Mouse (Mus musculus) hindbrain, embryonic 15.5 days (tissue): ENCODE measurements around the gene Cfc1. TPM values are rescaled to one million over a fixed set of nuclear protein-coding genes. Genes with fewer than 3 reads are reported as not detected.

Experiments used
- ATAC-seq: fragments of 200-750 bp; cut with Nextera tagmentation; 2 replicates; pipeline ENCODE4 v1.8.0; 2017; ENCODE audit warnings: low read depth, moderate number of reproducible peaks, moderate TSS enrichment; ENCODE audit not compliant: low FRiP score
- H3K27ac ChIP-seq: fragments of 300-500 bp; sonication (generic); replicated peaks from 2 replicates; pipeline ENCODE4 v1.5.1; 2015; ENCODE audit warnings: mild to moderate bottlenecking, inconsistent platforms
- H3K27me3 ChIP-seq: fragments of 300-500 bp; sonication (generic); 2 replicates; pipeline ENCODE4 v1.6.1; 2015; ENCODE audit warnings: control low read depth, inconsistent platforms
- H3K36me3 ChIP-seq: fragments of 300-500 bp; sonication (generic); 2 replicates; pipeline ENCODE4 v1.6.1; 2015; ENCODE audit warnings: control low read depth, inconsistent platforms
- H3K4me1 ChIP-seq: fragments of 300-500 bp; sonication (generic); replicated peaks from 2 replicates; pipeline ENCODE4 v1.6.1; 2015; ENCODE audit warnings: control low read depth, inconsistent platforms
- H3K4me2 ChIP-seq: fragments of 300-500 bp; sonication (generic); 2 replicates; pipeline ENCODE4 v1.6.1; 2015; ENCODE audit warnings: moderate library complexity, mild to moderate bottlenecking, inconsistent platforms
- H3K4me3 ChIP-seq: fragments of 300-500 bp; sonication (generic); 2 replicates; pipeline ENCODE4 v1.5.1; 2015; ENCODE audit warnings: mild to moderate bottlenecking, inconsistent platforms
- H3K9ac ChIP-seq: fragments of 300-500 bp; sonication (generic); 2 replicates; pipeline ENCODE4 v1.6.1; 2015; ENCODE audit warnings: inconsistent platforms
- H3K9me3 ChIP-seq: fragments of 300-500 bp; sonication (generic); 2 replicates; pipeline ENCODE4 v1.6.1; 2016; ENCODE audit warnings: control low read depth, inconsistent platforms
- WGBS: fragments of 180-500 bp; shearing (Covaris S2); methylation state at CpG from one replicate; pipeline ENCODE4 v1.1.7; 2015; 5-methylcytosine and 5-hydroxymethylcytosine counted together
- polyA plus RNA-seq: library from polyadenylated mRNA; unstranded; fragments of >200 nt; fragmentation: Nextera tagmentation; extraction: Ambion mirVana; gene quantifications from 2 replicates; pipeline ENCODE4 v1.2.1, GENCODE M21; 2015

The Cfc1 gene
- polyA plus RNA-seq, 1 experiment from 2014 or later, result 0.14 TPM

GRCm38 (mm10) chr1:34560843-34561242, 25.4 kb downstream of the Cfc1 start, which contains the start of gene Prss40:
Gene Prss40, minus strand, starts transcription at chr1:34560943.
- H3K27me3 ChIP-seq, result no peaks in the 10 kb centered on the region
- no peak for ATAC-seq
- no peaks in the 10 kb centered on the region for H3K36me3 ChIP-seq
- H3K4me2 ChIP-seq, result no peak within 1 kb of the TSS
- no peak within 1 kb of the TSS for H3K4me3 ChIP-seq
- H3K27ac ChIP-seq, result no peak within 1 kb of the TSS
- H3K4me1 ChIP-seq, result no peaks in the 10 kb centered on the region
- WGBS, result 85% methylated on average over 15 of the region's 15 CpGs
- H3K9ac ChIP-seq, result no peak within 1 kb of the TSS
- no peaks in the 10 kb centered on the region for H3K9me3 ChIP-seq

GRCm38 (mm10) chr1:34564383-34565045, 29.1 kb downstream of the Cfc1 start:
- Histone ChIP-seq H3K4me2 (no peak overlapping the region), H3K9me3 (no peaks in the 10 kb centered on the region), H3K4me1 (no peaks in the 10 kb centered on the region), H3K9ac (no peak overlapping the region), H3K27me3 (no peaks in the 10 kb centered on the region), H3K4me3 (no peak overlapping the region), H3K36me3 (no peaks in the 10 kb centered on the region), H3K27ac (no peak overlapping the region)
- ATAC-seq, result no peak
- 84% methylated on average over 8 of the region's 8 CpGs for WGBS

GRCm38 (mm10) chr1:34568120-34568519, 32.7 kb downstream of the Cfc1 start:
- ATAC-seq, result no peak

GRCm38 (mm10) chr1:34569876-34570275, 34.4 kb downstream of the Cfc1 start:
- Histone ChIP-seq H3K4me3 (no peak overlapping the region), H3K27ac (no peak overlapping the region), H3K4me2 (no peak overlapping the region), H3K9ac (no peak overlapping the region), H3K27me3 (no peaks in the 10 kb centered on the region), H3K4me1 (no peaks in the 10 kb centered on the region), H3K36me3 (no peaks in the 10 kb centered on the region), H3K9me3 (no peaks in the 10 kb centered on the region)
- 92% methylated on average over 2 of the region's 2 CpGs for WGBS
- no peak for ATAC-seq

More at GRCm38 (mm10) chr1:34568120-34568519, 32.7 kb downstream of the Cfc1 start:
- WGBS, result 97% methylated on average over 2 of the region's 2 CpGs
- Histone ChIP-seq H3K4me3 (no peak overlapping the region), H3K4me1 (no peaks in the 10 kb centered on the region), H3K9ac (no peak overlapping the region), H3K9me3 (no peaks in the 10 kb centered on the region), H3K27ac (no peak overlapping the region), H3K27me3 (no peaks in the 10 kb centered on the region), H3K4me2 (no peak overlapping the region), H3K36me3 (no peaks in the 10 kb centered on the region)

- Histone ChIP-seq H3K27me3 (no peaks in the 10 kb centered on the region), H3K9me3 (no peaks in the 10 kb centered on the region), H3K4me3 (no peak overlapping the region), H3K9ac (no peak overlapping the region), H3K36me3 (no peaks in the 10 kb centered on the region), H3K27ac (no peak overlapping the region), H3K4me1 (no peaks in the 10 kb centered on the region), H3K4me2 (no peak overlapping the region)
- ATAC-seq, result no peak
- WGBS, result 66% methylated on average over 6 of the region's 6 CpGs
Measured at GRCm38 (mm10) chr1:34571431-34571830, 36.0 kb downstream of the Cfc1 start.

- ATAC-seq, result no peak
- H3K4me3 ChIP-seq, result no peak overlapping the region
- 78% methylated on average over 6 of the region's 6 CpGs for WGBS
- no peak overlapping the region for H3K4me2 ChIP-seq
- H3K27ac ChIP-seq, result no peak overlapping the region
- H3K9me3 ChIP-seq, result no peaks in the 10 kb centered on the region
- H3K4me1 ChIP-seq, result peaks cover under 1% of the 10 kb centered on the region; the same call in 1 of the 2 replicates
- H3K9ac ChIP-seq, result no peak overlapping the region
- H3K27me3 ChIP-seq, result 0 out of 2 replicates have a peak, but pooled peaks cover 3% of the 10 kb centered on the region
- no peaks in the 10 kb centered on the region for H3K36me3 ChIP-seq
Measured at GRCm38 (mm10) chr1:34573221-34573620, 37.8 kb downstream of the Cfc1 start.

- no peaks in the 10 kb centered on the region for H3K9me3 ChIP-seq
- H3K4me1 ChIP-seq, result peaks cover 45% of the 10 kb centered on the region
- peak within 1 kb of the TSS; percentile 92 for H3K27ac ChIP-seq
- H3K4me3 ChIP-seq, result peak within 1 kb of the TSS; percentile 78
- peak within 1 kb of the TSS; percentile 88 for H3K9ac ChIP-seq
- WGBS, result under 1% methylated on average over 52 of the region's 53 CpGs
- 0 out of 2 replicates have a peak, but pooled peaks cover 3% of the 10 kb centered on the region for H3K27me3 ChIP-seq
- ATAC-seq, result peak; percentile 94
- no peaks in the 10 kb centered on the region for H3K36me3 ChIP-seq
- peak within 1 kb of the TSS; percentile 67 for H3K4me2 ChIP-seq
Measured at GRCm38 (mm10) chr1:34578851-34579781, 43.7 kb downstream of the Cfc1 start, which contains the start of gene Amer3. Gene Amer3, plus strand, starts transcription at chr1:34579657.

GRCm38 (mm10) chr1:34579782-34580356, 44.4 kb downstream of the Cfc1 start:
- Histone ChIP-seq H3K9me3 (no peaks in the 10 kb centered on the region), H3K36me3 (no peaks in the 10 kb centered on the region), H3K4me3 (peak overlapping the region; percentile 78), H3K9ac (peak overlapping the region; percentile 88), H3K27me3 (0 out of 2 replicates have a peak, but pooled peaks cover 3% of the 10 kb centered on the region), H3K4me2 (peak overlapping the region; percentile 67), H3K4me1 (peaks cover 53% of the 10 kb centered on the region), H3K27ac (peak overlapping the region; percentile 92)
- WGBS, result under 1% methylated on average over 18 of the region's 18 CpGs
- peak; percentile 73; the same call in 1 of the 2 replicates for ATAC-seq

GRCm38 (mm10) chr1:34582218-34582617, 46.8 kb downstream of the Cfc1 start:
- H3K36me3 ChIP-seq, result peaks cover 12% of the 10 kb centered on the region
- peaks cover 54% of the 10 kb centered on the region for H3K4me1 ChIP-seq
- no peak overlapping the region for H3K4me3 ChIP-seq
- H3K27me3 ChIP-seq, result 0 out of 2 replicates have a peak, but pooled peaks cover 3% of the 10 kb centered on the region
- WGBS, result 70% methylated on average over 6 of the region's 6 CpGs
- no peaks in the 10 kb centered on the region for H3K9me3 ChIP-seq
- no peak for ATAC-seq
- H3K4me2 ChIP-seq, result peak overlapping the region; percentile 27
- no peak overlapping the region for H3K27ac ChIP-seq
- no peak overlapping the region for H3K9ac ChIP-seq

- 14% methylated on average over 4 of the region's 4 CpGs for WGBS
- peak; percentile 80 for ATAC-seq
- H3K4me1 ChIP-seq, result peaks cover 47% of the 10 kb centered on the region
- no peak overlapping the region for H3K4me2 ChIP-seq
- peaks cover 29% of the 10 kb centered on the region for H3K36me3 ChIP-seq
- no peak overlapping the region for H3K4me3 ChIP-seq
- H3K27ac ChIP-seq, result no peak overlapping the region
- no peak overlapping the region for H3K9ac ChIP-seq
- H3K27me3 ChIP-seq, result 0 out of 2 replicates have a peak, but pooled peaks cover 2% of the 10 kb centered on the region
- no peaks in the 10 kb centered on the region for H3K9me3 ChIP-seq
Measured at GRCm38 (mm10) chr1:34583821-34584263, 48.4 kb downstream of the Cfc1 start.

GRCm38 (mm10) chr1:34584736-34585135, 49.3 kb downstream of the Cfc1 start:
- no peak overlapping the region for H3K27ac ChIP-seq
- H3K4me1 ChIP-seq, result peaks cover 46% of the 10 kb centered on the region
- no peak overlapping the region for H3K4me2 ChIP-seq
- H3K27me3 ChIP-seq, result 0 out of 2 replicates have a peak, but pooled peaks cover 2% of the 10 kb centered on the region
- ATAC-seq, result no peak
- peaks cover 38% of the 10 kb centered on the region for H3K36me3 ChIP-seq
- H3K4me3 ChIP-seq, result no peak overlapping the region
- 69% methylated on average over 4 of the region's 4 CpGs for whole genome bisulfite sequencing
- no peaks in the 10 kb centered on the region for H3K9me3 ChIP-seq
- H3K9ac ChIP-seq, result no peak overlapping the region
